Mouse (Mus musculus): ENCODE data around the gene Scd4.
"Not testable (repeated sequence)": the region's sequence is repeated elsewhere in the genome, so short reads cannot be mapped to it uniquely, and the experiment has no call there.

Scd4 gene

DNA sequence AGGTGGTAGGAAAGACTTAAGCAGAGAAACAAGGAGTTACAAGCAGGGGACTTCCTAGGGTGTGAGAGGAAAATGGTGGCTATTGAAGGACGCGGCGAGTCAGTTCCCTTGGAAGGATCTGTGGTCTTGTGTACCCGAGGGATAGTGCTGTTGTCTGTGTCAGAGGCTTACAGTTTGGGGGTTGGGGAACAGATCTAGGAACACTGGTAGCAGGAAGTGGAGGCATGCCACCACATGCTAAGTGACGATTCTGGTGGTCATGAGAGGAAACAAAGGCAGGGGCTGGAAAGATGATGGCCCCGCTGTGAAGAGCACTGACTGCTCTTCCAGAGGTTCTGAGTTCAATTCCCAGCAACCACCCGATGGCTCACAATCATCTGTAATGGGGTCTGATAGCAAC lies 32.4 kb upstream of the Scd4 start:
- no peak for DNase-seq (ENCODE audit: low read depth, low spot score)

GRCm38 (mm10) chr19:44301176-44301575 lies 31.7 kb upstream of the Scd4 start:
- DNase-seq (ENCODE audit: low read depth, low spot score): no peak

DNA sequence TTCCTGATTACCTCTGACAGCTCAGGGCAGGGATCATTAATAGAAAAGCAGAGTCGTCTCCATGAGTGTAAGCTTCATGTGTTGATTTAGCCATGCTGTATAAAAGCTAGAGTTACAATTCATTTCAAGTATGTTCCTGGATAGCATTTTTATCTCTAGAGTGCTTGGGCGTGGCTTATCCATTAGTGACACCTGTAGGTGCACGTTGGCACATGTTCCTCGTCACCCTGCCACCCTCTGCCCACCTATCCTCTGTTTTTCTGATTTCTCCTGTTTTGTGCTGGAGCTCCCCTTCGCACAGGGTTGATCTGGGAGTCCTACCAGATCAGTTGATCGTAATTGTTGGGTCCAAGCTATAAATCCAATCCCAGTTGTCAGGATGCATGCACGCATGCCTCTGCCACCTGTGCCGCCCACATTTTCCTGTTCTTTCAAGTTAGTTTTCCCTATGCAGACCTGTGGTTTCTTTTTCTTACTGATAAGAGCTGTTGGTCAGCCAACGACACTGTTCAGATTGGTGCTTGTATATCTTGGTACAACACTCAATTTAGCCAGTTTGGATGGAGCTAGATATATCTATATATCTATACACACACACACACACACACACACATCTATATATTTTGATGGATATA lies 31.1 kb upstream of the Scd4 start:
- no peak for DNase-seq (ENCODE audit: low read depth, low spot score)

- DNase-seq (ENCODE audit: low read depth, low spot score): no peak
Observed at GRCm38 (mm10) chr19:44302901-44303300, 30.0 kb upstream of the Scd4 start.

DNA sequence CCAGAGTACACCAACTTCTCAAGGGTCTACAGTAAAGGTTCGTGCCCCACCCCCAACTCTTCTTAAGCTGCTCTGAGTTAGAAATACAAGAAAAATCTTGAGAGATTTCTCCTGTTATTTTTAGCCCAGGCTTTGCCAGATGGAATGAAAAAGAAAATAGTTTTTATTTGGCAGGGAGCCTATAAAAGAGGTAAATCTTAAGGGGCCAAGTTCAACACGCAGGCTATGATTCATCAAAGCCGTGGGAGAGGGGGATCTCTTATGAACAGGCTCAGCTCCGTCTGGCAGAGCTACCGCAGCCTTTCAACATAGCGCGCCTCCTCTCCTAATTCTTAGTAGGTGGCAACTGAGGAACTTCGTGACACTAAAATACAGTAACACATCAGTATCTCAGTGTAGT lies 29.4 kb upstream of the Scd4 start:
- no peak for DNase-seq (ENCODE audit: low read depth, low spot score)

GRCm38 (mm10) chr19:44304419-44304818 lies 28.5 kb upstream of the Scd4 start:
- DNase-seq (ENCODE audit: low read depth, low spot score): no peak

DNA sequence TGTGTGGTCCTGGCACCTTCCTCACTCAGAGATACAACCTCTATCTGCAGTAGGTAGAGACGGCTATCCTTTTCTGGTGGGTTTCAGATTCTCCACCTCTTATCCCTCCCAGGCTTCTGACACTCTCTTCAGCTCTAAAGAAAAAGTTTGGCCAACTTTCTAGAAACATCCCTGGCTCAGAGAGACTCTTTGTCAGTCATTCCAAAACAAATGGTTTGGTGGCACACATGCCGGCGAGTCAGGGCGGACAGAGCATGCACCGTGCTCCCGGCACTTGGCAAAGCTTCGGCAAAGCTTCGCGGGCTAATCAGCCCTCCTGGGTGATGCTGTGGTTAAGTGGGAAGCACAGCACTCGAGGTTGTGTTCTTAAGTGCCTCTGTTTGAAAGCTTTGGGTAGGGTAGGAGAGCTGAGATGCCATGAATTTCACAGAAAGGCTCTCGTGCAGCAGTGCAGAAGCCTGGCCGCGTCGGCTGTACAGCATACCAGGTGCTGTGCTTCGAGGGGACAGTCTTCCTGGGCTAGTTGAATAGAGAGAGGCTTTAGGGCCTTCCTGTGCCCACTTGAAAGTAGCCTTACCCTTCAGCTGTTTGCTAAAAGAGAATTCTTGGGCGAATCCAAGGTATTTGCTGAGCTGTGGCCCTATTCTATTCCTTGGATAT lies 27.9 kb upstream of the Scd4 start:
- DNase-seq (ENCODE audit: low read depth, low spot score): no peak

DNA sequence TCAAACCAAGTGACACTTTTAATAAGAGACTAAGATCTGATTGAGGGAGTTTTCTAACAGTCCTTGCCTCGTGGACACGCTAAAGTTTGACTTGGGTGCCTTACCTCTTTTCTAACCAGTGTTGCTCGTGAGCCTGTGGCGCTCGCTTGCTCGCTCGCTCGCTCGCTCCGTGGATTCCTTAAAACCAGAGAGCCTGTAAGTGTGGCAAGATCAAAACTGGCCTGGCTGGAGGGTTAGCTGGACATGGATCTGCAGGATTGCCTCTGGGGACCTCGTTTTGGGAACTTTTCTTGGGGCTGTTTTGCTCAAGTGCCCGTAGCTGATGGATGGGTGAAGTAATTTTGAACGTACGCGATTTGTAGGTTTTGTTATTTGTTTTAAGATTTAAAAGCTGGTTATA lies 27.2 kb upstream of the Scd4 start:
- DNase-seq (ENCODE audit: low read depth, low spot score): no peak

GRCm38 (mm10) chr19:44306171-44306570 lies 26.7 kb upstream of the Scd4 start:
- DNase-seq (ENCODE audit: low read depth, low spot score): no peak

- no peak for DNase-seq (ENCODE audit: low read depth, low spot score)
Observed at GRCm38 (mm10) chr19:44307101-44307914, 25.6 kb upstream of the Scd4 start.

GRCm38 (mm10) chr19:44307915-44308470 lies 24.9 kb upstream of the Scd4 start:
- DNase-seq (ENCODE audit: low read depth, low spot score): no peak

GRCm38 (mm10) chr19:44308611-44309246 lies 24.2 kb upstream of the Scd4 start:
- no peak for DNase-seq (ENCODE audit: low read depth, low spot score)

DNA sequence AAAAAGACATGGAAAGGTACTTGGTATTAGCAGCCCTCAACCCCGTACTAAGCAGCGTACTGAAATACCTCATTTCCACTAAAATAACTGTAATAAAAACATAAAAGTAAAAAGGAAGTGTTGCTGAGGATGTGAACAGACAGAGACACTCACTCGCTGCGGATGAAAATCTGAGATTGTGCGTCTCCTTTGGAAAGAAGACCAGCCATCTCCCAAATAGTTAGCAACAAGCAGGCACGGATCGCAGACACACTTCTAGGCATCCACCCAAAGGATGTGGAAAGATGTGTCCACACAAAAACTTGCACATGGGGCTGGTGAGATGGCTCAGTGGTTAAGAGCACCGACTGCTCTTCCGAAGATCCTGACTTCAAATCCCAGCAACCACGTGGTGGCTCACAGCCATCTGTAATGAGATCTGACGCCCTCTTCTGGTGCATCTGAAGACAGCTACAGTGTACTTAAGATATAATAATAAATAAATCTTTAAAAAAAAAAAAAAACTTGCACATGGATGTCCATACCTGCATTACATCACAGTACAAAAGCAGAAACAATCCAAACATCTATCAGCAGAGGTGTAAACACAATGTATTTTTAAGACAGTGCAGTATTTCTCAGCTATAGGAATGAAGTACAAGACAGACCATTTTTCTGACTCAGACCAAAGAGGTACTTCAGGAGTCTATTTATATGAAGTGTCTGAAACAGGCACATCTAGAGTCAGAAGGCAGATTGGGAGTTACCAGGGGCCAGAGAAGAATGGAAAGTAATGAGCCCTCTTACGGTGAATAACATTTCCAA lies 23.3 kb upstream of the Scd4 start:
- DNase-seq (ENCODE audit: low read depth, low spot score): no peak

DNA sequence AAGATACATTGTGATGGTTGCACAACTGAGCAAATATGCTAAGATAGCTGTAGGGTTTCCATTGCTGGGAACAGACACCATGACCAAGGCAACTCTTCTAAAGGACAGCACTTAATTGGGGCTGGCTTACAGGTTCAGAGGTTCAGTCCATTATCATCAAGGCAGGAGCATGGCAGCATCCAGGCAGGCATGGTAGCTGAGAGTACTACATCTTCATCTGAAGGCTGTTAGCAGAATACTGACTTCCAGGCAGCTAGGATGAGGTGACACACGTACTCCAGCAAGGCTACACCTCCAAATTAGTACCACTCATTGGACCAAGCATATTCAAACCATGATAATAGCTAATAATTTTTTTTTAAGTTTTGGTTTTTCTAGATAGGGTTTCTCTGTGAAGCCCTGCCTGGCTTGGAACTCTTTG lies 22.7 kb upstream of the Scd4 start:
- DNase-seq (ENCODE audit: low read depth, low spot score): not testable (repeated sequence)

- no peak for DNase-seq (ENCODE audit: low read depth, low spot score)
Observed at GRCm38 (mm10) chr19:44310814-44311213, 22.1 kb upstream of the Scd4 start.

- no peak for DNase-seq (ENCODE audit: low read depth, low spot score)
Observed at GRCm38 (mm10) chr19:44311306-44312006, 21.4 kb upstream of the Scd4 start.

GRCm38 (mm10) chr19:44312007-44312360 lies 20.9 kb upstream of the Scd4 start:
- no peak for DNase-seq (ENCODE audit: low read depth, low spot score)

- DNase-seq (ENCODE audit: low read depth, low spot score): no peak
Observed at GRCm38 (mm10) chr19:44313066-44313465, 19.8 kb upstream of the Scd4 start.

DNA sequence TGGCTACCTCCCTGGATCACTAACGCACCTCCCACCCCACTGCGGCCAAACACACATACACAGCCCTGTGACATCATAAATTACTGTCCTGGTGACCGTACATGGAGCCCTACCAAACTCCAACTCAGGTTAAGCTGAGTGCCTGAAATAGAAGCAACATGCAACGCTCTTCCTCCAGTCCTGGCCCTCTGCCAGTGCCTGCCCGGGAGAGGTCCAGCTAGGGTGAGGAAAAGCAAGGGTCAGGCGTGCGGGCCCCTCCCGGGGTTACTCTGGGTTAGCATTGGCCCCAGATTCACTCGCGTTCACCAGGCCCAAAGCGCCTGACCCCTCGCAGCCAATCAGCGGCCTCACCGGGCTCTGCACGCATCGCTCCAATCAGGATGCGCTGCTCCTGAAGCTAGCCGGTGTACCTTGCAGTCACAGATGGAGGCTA lies 18.5 kb upstream of the Scd4 start:
- peak; percentile 95 for DNase-seq (ENCODE audit: low read depth, low spot score)

GRCm38 (mm10) chr19:44314871-44315414 lies 17.9 kb upstream of the Scd4 start:
- DNase-seq (ENCODE audit: low read depth, low spot score): no peak

All from skeletal muscle tissue, adult 2 months (tissue).